Mouse (Mus musculus) CD8-positive naive resting alpha-beta T cell, adult 57 days (primary cell): ENCODE data around the gene Ocln. TPM values are rescaled to one million over a fixed set of nuclear protein-coding genes. Genes with fewer than 3 reads are reported as not detected.

Source experiments
- total RNA-seq: library from RNA; stranded (reverse); gene quantifications from one replicate; pipeline ENCODE4 v1.2.4, GENCODE M21; 2023

The Ocln gene
- not detected for total RNA-seq

GRCm38 (mm10) chr13:100552369-100553041 lies at the start of gene Ocln:
TSS of gene Ocln (minus strand) at chr13:100552718.

GRCm38 (mm10) chr13:100492061-100492787 lies 60.3 kb downstream of the Ocln start, which contains the start of gene Gtf2h2:
TSS of gene Gtf2h2 (minus strand) at chr13:100492579.

GRCm38 (mm10) chr13:100452415-100453127 lies 99.9 kb downstream of the Ocln start, which contains the start of gene Naip1:
TSS of gene Naip1 (minus strand) at chr13:100452869.

Other genes starting within 250 kb of the Ocln start
- 0.55 TPM for gene Naip6, start 235.0 kb downstream of the Ocln start, total RNA-seq
- not detected for gene Naip1, start 99.8 kb downstream of the Ocln start, total RNA-seq
- gene Gtf2h2, start 60.1 kb downstream of the Ocln start, total RNA-seq: 57.7 TPM
- gene Marveld2, start 64.3 kb upstream of the Ocln start, total RNA-seq: 2.9 TPM
- gene Ak6, start 98.3 kb upstream of the Ocln start, total RNA-seq: 46.1 TPM
- 22.8 TPM for gene Rad17, start 98.3 kb upstream of the Ocln start, total RNA-seq
- gene Taf9, start 98.9 kb upstream of the Ocln start, total RNA-seq: 16.7 TPM
- gene Ccdc125, start 117.0 kb upstream of the Ocln start, total RNA-seq: 14.5 TPM
- gene Cdk7, start 178.2 kb upstream of the Ocln start, total RNA-seq: 33.9 TPM
- 31.5 TPM for gene Mrps36, start 191.9 kb upstream of the Ocln start, total RNA-seq
- gene Cenph, start 223.2 kb upstream of the Ocln start, total RNA-seq: 1.1 TPM
- gene Ccnb1, start 233.9 kb upstream of the Ocln start, total RNA-seq: 1.1 TPM